Mouse (Mus musculus): Measurements from ENCODE around the gene Nppa. TPM values are rescaled to one million over a fixed set of nuclear protein-coding genes. Genes with fewer than 3 reads are reported as not detected.

Nppa gene
- total RNA-seq (2018; cell fraction: chromatin; rRNA removed): not detected
- not detected for total RNA-seq (2018; cell fraction: cytosol; rRNA removed)
- not detected for total RNA-seq (2018; cell fraction: nucleus; rRNA removed)
- polyA plus RNA-seq (2018): not detected in 3 replicates

GRCm38 (mm10) chr4:148000202-148000772, at the start of gene Nppa:
Gene Nppa (plus strand): TSS chr4:148000722.
- H3K27ac ChIP-seq: no peak within 1 kb of the TSS
- H3K4me3 ChIP-seq (ENCODE audit: inconsistent target): no peak within 1 kb of the TSS
- WGBS (ENCODE audit: missing documents): 50% methylated on average over 12 of the region's 12 CpGs
- H3K79me2 ChIP-seq (ENCODE audit: inconsistent target): no peaks in the 10 kb centered on the region
- peaks cover 2% of the 10 kb centered on the region; the same call in 1 of the 2 replicates for H3K36me3 ChIP-seq (ENCODE audit: inconsistent target)

DNA sequence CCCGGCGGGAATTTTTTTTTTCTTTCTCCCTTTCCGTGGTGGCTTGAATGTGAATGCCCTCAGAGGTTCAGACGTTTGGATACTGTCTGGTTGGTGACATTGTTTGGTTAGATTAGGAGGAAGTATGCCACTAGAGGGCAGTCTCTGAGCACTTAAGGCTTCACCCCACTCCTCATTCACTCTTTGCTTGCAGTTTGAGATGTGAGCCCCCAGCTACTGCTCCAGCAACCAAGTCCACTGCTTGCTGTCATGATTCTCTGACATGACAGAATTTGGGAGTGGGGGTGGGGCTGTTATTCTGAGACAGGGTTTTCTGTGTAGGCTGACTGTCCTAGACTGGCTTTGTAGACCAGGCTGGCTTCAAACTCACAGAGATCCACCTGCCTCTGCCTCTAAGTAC, 46.9 kb upstream of the Nppa start:
- WGBS (ENCODE audit: missing documents): 27% methylated on average over 4 of the region's 4 CpGs
- H3K4me3 ChIP-seq (ENCODE audit: inconsistent target): no peak overlapping the region
- H3K27ac ChIP-seq: no peak overlapping the region
- H3K79me2 ChIP-seq (ENCODE audit: inconsistent target): 0 out of 2 replicates have a peak, but pooled peaks cover under 1% of the 10 kb centered on the region
- peaks cover 12% of the 10 kb centered on the region; the same call in 1 of the 2 replicates for H3K36me3 ChIP-seq (ENCODE audit: inconsistent target)

DNA sequence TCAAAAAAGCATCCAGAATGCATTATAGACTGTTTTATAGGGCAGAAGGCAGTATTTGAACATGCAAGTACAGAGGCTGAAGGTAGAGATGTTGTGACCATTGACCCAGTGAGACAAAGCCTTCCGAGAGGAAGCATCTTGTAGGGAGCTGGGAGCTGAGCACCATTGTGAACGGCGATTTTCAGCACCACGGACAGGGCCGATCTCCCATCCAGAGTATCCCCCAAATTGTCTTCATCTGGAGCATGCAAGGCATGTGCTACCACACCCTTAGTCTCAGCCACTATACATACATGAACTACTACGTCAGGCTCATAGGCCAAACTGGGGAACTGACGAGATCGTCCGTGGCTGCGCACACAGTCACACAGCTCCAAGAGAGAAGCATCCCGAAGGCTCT, 43.4 kb upstream of the Nppa start:
- Histone ChIP-seq H3K27ac (no peak overlapping the region), H3K36me3 (ENCODE audit: inconsistent target) (0 out of 2 replicates have a peak, but pooled peaks cover 1% of the 10 kb centered on the region), H3K4me3 (ENCODE audit: inconsistent target) (no peak overlapping the region), H3K79me2 (ENCODE audit: inconsistent target) (no peaks in the 10 kb centered on the region)
- 35% methylated on average over 11 of the region's 11 CpGs for WGBS (ENCODE audit: missing documents)

- H3K79me2 ChIP-seq (ENCODE audit: inconsistent target): no peaks in the 10 kb centered on the region
- no peak overlapping the region for H3K4me3 ChIP-seq (ENCODE audit: inconsistent target)
- 38% methylated on average over 6 of the region's 6 CpGs for WGBS (ENCODE audit: missing documents)
- H3K27ac ChIP-seq: no peak overlapping the region
- no peaks in the 10 kb centered on the region for H3K36me3 ChIP-seq (ENCODE audit: inconsistent target)
Measured at GRCm38 (mm10) chr4:147959881-147960831, 40.4 kb upstream of the Nppa start.

DNA sequence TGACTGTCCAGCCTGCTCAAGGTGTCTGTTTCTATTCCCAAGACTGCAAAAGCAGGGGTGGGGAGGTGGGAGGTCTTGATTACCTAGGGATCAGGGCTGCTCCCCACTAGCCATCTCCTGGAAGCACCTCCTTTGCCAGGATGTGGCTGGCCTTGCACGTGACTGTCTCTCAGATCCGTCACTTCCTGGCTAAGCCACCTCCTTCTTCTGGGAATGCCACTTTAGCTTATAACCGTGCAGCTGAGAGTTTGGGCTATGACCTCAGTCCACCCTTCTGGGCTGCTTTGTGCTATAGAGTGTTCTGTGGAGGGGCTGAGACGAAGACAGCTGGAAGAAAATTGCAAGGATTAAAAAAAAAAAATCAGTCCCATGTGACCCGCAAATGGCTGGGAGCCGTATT, 37.7 kb upstream of the Nppa start:
- no peaks in the 10 kb centered on the region for H3K79me2 ChIP-seq (ENCODE audit: inconsistent target)
- H3K4me3 ChIP-seq (ENCODE audit: inconsistent target): no peak overlapping the region
- no peaks in the 10 kb centered on the region for H3K36me3 ChIP-seq (ENCODE audit: inconsistent target)
- H3K27ac ChIP-seq: no peak overlapping the region
- 64% methylated on average over 6 of the region's 6 CpGs for WGBS (ENCODE audit: missing documents)

DNA sequence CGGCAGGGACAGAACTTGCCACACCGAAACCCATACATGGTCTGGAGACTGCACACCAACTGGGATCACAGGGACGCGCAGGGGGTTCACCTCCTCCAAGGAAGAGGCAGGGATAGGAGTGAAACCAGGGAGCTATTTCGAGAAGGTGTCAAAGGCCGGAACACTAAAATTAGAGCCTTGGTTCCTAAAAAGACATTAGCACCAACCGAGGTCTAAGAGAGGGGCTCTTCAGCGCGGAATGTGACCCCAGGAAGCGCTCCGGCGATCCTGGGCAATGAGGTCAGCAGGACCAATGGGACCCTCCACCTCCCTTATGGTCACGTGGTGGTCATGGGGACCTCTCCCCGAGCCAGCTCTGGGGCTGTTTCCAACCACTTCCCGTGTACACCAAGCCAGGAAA, 36.9 kb upstream of the Nppa start:
- no peak overlapping the region for H3K27ac ChIP-seq
- H3K4me3 ChIP-seq (ENCODE audit: inconsistent target): no peak overlapping the region
- WGBS (ENCODE audit: missing documents): 87% methylated on average over 15 of the region's 15 CpGs
- no peaks in the 10 kb centered on the region for H3K36me3 ChIP-seq (ENCODE audit: inconsistent target)
- no peaks in the 10 kb centered on the region for H3K79me2 ChIP-seq (ENCODE audit: inconsistent target)

DNA sequence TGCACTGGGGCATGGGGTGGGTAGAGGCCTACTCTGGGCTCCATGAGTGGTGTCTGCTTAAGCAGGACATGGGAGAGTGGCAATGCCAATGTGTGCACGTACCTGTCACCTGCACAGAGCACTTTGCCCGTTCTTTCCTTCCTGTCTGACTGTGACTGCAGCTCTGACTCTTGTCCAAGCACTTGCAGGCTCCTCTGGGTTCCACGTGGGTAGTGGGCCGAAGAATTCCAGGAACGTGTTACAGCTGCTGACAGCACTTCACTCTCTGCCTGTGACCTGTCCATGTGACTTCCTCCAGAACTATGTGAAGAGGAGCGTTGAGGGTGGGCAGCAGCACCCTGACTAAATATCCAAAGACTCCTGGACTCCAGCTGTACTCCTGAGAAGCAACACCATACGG, 34.8 kb upstream of the Nppa start:
- Histone ChIP-seq H3K4me3 (ENCODE audit: inconsistent target) (no peak overlapping the region), H3K27ac (no peak overlapping the region), H3K36me3 (ENCODE audit: inconsistent target) (no peaks in the 10 kb centered on the region), H3K79me2 (ENCODE audit: inconsistent target) (no peaks in the 10 kb centered on the region)
- 69% methylated on average over 7 of the region's 7 CpGs for WGBS (ENCODE audit: missing documents)

DNA sequence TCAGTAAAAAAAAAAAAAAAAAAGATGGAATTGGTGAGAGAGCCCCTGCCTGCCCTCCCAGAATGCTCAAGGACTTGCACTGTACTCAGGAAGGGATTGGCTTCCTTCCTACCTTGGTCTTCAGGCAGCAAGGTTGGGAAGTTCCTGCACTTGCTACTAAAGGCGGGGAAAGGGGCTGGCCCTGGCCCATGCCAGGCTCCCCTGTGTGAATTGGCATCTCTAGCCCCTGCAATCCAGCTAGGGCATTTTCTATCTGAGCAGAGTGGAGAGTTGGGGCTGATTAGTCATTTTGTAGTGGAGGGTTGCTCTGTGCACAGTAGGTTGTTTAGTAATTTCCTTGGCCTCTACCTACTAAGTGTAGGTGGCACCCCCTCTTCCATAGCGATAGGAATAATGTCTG, 31.7 kb upstream of the Nppa start:
- H3K27ac ChIP-seq: no peak overlapping the region
- no peak overlapping the region for H3K4me3 ChIP-seq (ENCODE audit: inconsistent target)
- no peaks in the 10 kb centered on the region for H3K36me3 ChIP-seq (ENCODE audit: inconsistent target)
- H3K79me2 ChIP-seq (ENCODE audit: inconsistent target): no peaks in the 10 kb centered on the region
- WGBS (ENCODE audit: missing documents): 73% methylated on average over 2 of the region's 2 CpGs

DNA sequence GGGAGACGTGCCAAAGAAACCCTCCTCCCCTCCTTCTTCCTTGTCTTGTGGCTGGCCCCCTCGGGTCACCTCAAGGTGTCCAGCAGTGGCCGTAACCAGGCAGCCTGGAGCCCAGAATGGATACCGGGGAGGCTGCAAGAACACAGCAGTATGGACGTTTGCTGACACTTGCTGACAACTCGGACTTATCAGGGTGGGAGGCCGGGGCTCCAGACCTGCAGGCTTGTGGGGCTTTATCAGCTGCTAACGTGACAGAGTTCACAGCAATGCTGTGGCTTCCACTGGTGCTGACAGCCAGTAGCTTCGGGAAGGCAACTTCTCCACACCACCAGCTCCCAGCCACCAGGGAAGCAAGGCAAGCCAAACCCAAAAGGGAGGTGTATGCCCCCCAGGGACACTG, 31.2 kb upstream of the Nppa start:
- Histone ChIP-seq H3K4me3 (ENCODE audit: inconsistent target) (no peak overlapping the region), H3K36me3 (ENCODE audit: inconsistent target) (no peaks in the 10 kb centered on the region), H3K79me2 (ENCODE audit: inconsistent target) (no peaks in the 10 kb centered on the region), H3K27ac (no peak overlapping the region)
- 59% methylated on average over 8 of the region's 9 CpGs for WGBS (ENCODE audit: missing documents)

GRCm38 (mm10) chr4:147976237-147976636, 24.3 kb upstream of the Nppa start:
- Histone ChIP-seq H3K36me3 (ENCODE audit: inconsistent target) (no peaks in the 10 kb centered on the region), H3K4me3 (ENCODE audit: inconsistent target) (no peak overlapping the region), H3K79me2 (ENCODE audit: inconsistent target) (no peaks in the 10 kb centered on the region), H3K27ac (no peak overlapping the region)
- WGBS (ENCODE audit: missing documents): 70% methylated on average over 3 of the region's 3 CpGs

- Histone ChIP-seq H3K36me3 (ENCODE audit: inconsistent target) (no peaks in the 10 kb centered on the region), H3K27ac (no peak overlapping the region), H3K4me3 (ENCODE audit: inconsistent target) (no peak overlapping the region), H3K79me2 (ENCODE audit: inconsistent target) (no peaks in the 10 kb centered on the region)
- WGBS (ENCODE audit: missing documents): 58% methylated on average over 1 of the region's 4 CpGs
Measured at GRCm38 (mm10) chr4:147977726-147978125, 22.8 kb upstream of the Nppa start.

DNA sequence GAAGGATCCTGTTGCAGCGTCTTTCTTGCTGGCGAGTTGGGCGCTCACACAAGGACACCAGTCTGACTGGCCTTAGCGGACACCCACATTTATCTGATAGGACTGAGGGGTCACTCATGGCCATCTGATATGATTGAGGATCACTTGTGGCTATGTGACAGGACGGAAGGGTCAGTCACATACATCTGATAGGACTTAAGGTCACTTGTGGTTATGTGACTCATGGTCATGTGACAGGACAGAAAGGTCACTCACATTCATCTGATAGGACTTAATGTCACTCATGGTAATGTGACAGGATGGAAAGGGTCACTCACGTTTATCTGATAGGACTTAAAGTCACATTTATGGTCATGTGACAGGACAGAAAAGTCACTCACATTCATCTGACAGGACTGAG, 22.1 kb upstream of the Nppa start:
- Histone ChIP-seq H3K4me3 (ENCODE audit: inconsistent target) (no peak overlapping the region), H3K79me2 (ENCODE audit: inconsistent target) (no peaks in the 10 kb centered on the region), H3K36me3 (ENCODE audit: inconsistent target) (no peaks in the 10 kb centered on the region), H3K27ac (no peak overlapping the region)
- WGBS (ENCODE audit: missing documents): 96% methylated on average over 5 of the region's 6 CpGs

GRCm38 (mm10) chr4:147979441-147979860, 21.1 kb upstream of the Nppa start:
- 84% methylated on average over 7 of the region's 7 CpGs for WGBS (ENCODE audit: missing documents)

DNA sequence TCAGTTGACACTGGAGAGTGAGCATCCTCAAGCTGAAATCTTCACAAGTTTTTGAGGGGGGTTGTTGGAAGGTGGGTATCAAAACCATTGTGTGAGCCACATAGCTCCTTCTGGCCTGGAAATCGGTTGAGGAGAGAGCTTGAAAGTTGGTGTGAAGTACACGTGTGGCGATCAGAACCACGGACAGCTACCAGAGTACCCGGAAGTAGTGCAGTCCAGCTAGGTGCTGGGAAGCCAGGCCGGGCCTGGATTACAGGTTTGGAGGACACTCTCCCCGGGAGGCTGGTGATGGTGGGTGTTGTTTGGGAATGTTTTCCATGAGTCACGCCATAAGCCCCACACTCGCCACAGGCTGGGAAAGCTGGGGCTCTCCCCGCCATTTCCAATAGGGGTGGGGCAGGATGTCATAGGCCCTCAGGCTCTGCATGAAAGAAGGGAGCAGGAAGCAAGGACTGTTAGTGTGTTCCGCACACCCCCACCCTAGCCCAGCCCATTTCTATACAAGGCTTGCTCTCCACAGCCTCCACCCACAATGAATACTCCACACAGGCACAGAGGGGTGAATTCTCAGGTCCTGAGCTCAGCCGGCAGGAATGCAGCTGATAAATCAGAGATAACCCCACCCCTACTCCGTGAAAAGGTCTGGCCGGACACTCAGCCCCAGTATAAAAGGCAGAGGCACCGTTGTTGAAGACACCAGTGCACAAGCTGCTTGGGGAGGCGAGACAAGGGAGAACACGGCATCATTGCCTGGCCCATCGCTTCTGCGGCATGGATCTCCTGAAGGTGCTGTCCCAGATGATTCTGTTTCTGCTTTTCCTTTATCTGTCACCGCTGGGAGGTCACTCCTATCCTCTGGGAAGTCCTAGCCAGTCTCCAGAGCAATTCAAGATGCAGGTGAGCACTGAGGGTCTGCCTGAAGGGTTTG, 15.1 kb upstream of the Nppa start, which contains the start of gene Nppb:
Nppb (plus strand) TSS at position 584 of the 928 bp plus-strand sequence.
- Histone ChIP-seq H3K4me3 (ENCODE audit: inconsistent target) (no peak within 1 kb of the TSS), H3K36me3 (ENCODE audit: inconsistent target) (no peaks in the 10 kb centered on the region), H3K27ac (no peak within 1 kb of the TSS), H3K79me2 (ENCODE audit: inconsistent target) (no peaks in the 10 kb centered on the region)
- 27% methylated on average over 20 of the region's 20 CpGs for WGBS (ENCODE audit: missing documents)

More at GRCm38 (mm10) chr4:147979441-147979860, 21.1 kb upstream of the Nppa start:
- H3K79me2 ChIP-seq (ENCODE audit: inconsistent target): no peaks in the 10 kb centered on the region
- no peaks in the 10 kb centered on the region for H3K36me3 ChIP-seq (ENCODE audit: inconsistent target)
- H3K27ac ChIP-seq: no peak overlapping the region
- H3K4me3 ChIP-seq (ENCODE audit: inconsistent target): no peak overlapping the region
